Mouse (Mus musculus): ENCODE results near the gene Ptprcap. TPM values are rescaled to one million over a fixed set of nuclear protein-coding genes. Genes with fewer than 3 reads are reported as not detected.

The Ptprcap gene
- polyA plus RNA-seq, 1 experiment from 2014 or later, result 1.1 TPM

DNA sequence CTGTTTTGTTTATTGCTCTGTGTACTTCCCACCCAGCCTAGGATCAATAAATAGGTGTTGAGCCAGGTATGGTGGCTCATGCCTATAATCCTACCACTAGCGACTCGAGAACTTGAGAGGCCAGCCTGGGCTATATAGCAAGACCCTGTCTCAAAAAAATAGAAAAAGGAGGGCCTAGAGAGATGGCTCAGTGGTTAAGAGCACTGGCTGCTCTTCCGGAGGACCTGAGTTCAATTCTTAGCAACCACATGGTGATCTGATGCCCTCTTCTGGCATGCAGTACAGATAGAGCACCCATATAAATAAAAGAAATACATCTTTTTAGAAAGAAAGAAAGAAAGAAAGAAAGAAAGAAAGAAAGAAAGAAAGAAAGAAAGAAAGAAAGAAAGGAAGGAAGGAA lies 49.7 kb downstream of the Ptprcap start:
- Histone ChIP-seq H3K36me3 (peaks cover 23% of the 10 kb centered on the region), H3K9me3 (replicated peaks) (no peaks in the 10 kb centered on the region), H3K27me3 (replicated peaks) (peaks cover 16% of the 10 kb centered on the region), H3K4me2 (no peak overlapping the region), H3K4me3 (no peak overlapping the region), H3K27ac (ENCODE audit: poor library complexity, severe bottlenecking) (no peak overlapping the region), H3K4me1 (replicated peaks) (peaks cover 28% of the 10 kb centered on the region), H3K9ac (no peak overlapping the region)
- no peak for ATAC-seq (ENCODE audit: insufficient number of reproducible peaks, low FRiP score)
- 71% methylated on average over 3 of the region's 3 CpGs for WGBS

DNA sequence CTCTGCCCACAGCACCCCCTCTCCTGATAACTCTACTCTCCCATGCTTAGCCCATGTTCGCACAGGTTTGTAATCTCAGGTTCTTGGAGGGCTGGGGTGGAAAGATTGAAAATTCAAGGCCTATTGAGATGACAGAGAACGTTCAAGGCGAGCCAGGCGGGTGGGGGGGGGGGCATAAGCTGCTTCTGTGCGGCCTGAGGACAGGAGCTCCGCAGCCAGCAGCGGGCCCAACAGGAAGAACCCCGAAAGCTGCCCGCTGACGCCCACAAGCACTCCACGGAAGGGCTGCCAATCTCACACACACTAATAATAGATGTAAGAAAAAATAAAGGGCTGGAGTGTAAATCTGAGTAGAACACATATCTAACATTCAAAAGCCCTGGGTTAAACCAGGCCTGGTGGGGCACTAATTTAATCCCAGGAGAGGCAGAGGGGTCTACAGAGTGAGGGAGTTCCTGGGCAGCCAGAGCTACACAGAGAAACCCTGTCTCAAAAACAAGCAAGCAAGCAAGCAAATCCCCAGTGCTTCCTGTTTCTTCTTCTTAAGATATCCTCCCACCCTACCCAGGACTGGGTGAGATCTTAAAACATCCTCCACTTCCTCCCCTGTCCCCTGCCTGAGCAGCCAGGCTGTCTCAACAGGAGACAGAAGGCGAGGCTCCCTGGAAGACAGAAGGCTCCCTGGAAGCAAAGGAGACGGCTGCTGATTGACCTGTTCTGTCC lies 50.4 kb downstream of the Ptprcap start:
- peaks cover 28% of the 10 kb centered on the region for H3K4me1 ChIP-seq (replicated peaks)
- no peaks in the 10 kb centered on the region for H3K9me3 ChIP-seq (replicated peaks)
- no peak for ATAC-seq (ENCODE audit: insufficient number of reproducible peaks, low FRiP score)
- H3K9ac ChIP-seq, result no peak overlapping the region
- no peak overlapping the region for H3K4me3 ChIP-seq
- H3K36me3 ChIP-seq, result peaks cover 17% of the 10 kb centered on the region
- no peak overlapping the region; the same call in 1 of the 2 replicates for H3K27ac ChIP-seq (ENCODE audit: poor library complexity, severe bottlenecking)
- 53% methylated on average over 13 of the region's 13 CpGs for WGBS
- no peak overlapping the region for H3K4me2 ChIP-seq
- peaks cover 17% of the 10 kb centered on the region for H3K27me3 ChIP-seq (replicated peaks)

DNA sequence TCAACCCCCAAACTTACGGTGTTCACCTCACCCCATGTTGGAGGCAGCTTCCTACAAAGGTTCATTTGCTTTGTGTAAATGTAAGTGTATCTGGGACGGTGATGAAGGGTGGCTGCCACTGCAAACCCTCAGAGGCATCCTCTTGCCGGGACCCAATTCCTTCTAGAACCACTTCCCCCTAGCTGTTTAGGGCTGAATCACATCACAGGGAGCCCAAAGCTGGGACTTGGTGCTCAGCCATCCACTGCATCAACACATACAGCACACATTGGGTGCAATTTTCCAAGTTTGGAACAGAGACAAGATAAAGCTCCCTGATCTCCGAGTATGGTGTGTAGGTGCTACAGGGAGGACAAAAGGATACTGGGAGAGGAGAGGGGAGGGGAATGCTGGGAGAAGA lies 51.5 kb downstream of the Ptprcap start:
- no peak overlapping the region for H3K4me3 ChIP-seq
- WGBS, result 46% methylated on average over 4 of the region's 4 CpGs
- H3K9ac ChIP-seq, result no peak overlapping the region
- H3K4me2 ChIP-seq, result no peak overlapping the region
- peaks cover 23% of the 10 kb centered on the region for H3K27me3 ChIP-seq (replicated peaks)
- H3K9me3 ChIP-seq (replicated peaks), result no peaks in the 10 kb centered on the region
- no peak for ATAC-seq (ENCODE audit: insufficient number of reproducible peaks, low FRiP score)
- H3K36me3 ChIP-seq, result peaks cover 7% of the 10 kb centered on the region
- H3K4me1 ChIP-seq (replicated peaks), result peaks cover 26% of the 10 kb centered on the region
- H3K27ac ChIP-seq (ENCODE audit: poor library complexity, severe bottlenecking), result no peak overlapping the region

Other genes starting within 250 kb of the Ptprcap start
- 22.3 and 26.1 TPM in 2 replicates for gene Tcirg1, start 246.5 kb upstream of the Ptprcap start, polyA plus RNA-seq (2016; fragmentation: Nextera tagmentation; extraction: Ambion mirVana)
- gene Ndufs8, start 240.8 kb upstream of the Ptprcap start, polyA plus RNA-seq (2016; fragmentation: Nextera tagmentation; extraction: Ambion mirVana), result 298 and 324 TPM in 2 replicates
- 2.0 and 2.3 TPM in 2 replicates for gene Aldh3b1, start 223.8 kb upstream of the Ptprcap start, polyA plus RNA-seq (2016; fragmentation: Nextera tagmentation; extraction: Ambion mirVana)
- gene Unc93b1, start 218.4 kb upstream of the Ptprcap start, polyA plus RNA-seq (2016; fragmentation: Nextera tagmentation; extraction: Ambion mirVana), result 7.8 and 8.9 TPM in 2 replicates
- not detected in 2 replicates for gene Aldh3b3, start 195.0 kb upstream of the Ptprcap start, polyA plus RNA-seq (2016; fragmentation: Nextera tagmentation; extraction: Ambion mirVana)
- gene Aldh3b2, start 181.3 kb upstream of the Ptprcap start, polyA plus RNA-seq (2016; fragmentation: Nextera tagmentation; extraction: Ambion mirVana), result 0.40 and 0.86 TPM in 2 replicates
- gene Acy3, start 167.0 kb upstream of the Ptprcap start, polyA plus RNA-seq (2016; fragmentation: Nextera tagmentation; extraction: Ambion mirVana), result 9.3 and 9.5 TPM in 2 replicates
- gene Tbx10, start 160.9 kb upstream of the Ptprcap start, polyA plus RNA-seq (2016; fragmentation: Nextera tagmentation; extraction: Ambion mirVana), result not detected in 2 replicates
- 41.0 and 44.7 TPM in 2 replicates for gene Nudt8, start 153.0 kb upstream of the Ptprcap start, polyA plus RNA-seq (2016; fragmentation: Nextera tagmentation; extraction: Ambion mirVana)
- 4.2 and 4.6 TPM in 2 replicates for gene Gm49405, start 153.0 kb upstream of the Ptprcap start, polyA plus RNA-seq (2016; fragmentation: Nextera tagmentation; extraction: Ambion mirVana)
- gene Doc2g, start 150.3 kb upstream of the Ptprcap start, polyA plus RNA-seq (2016; fragmentation: Nextera tagmentation; extraction: Ambion mirVana), result 74.6 and 84.9 TPM in 2 replicates
- gene Ndufv1, start 140.8 kb upstream of the Ptprcap start, polyA plus RNA-seq (2016; fragmentation: Nextera tagmentation; extraction: Ambion mirVana), result 402 and 417 TPM in 2 replicates
- 346 and 369 TPM in 2 replicates for gene Gstp1, start 115.6 kb upstream of the Ptprcap start, polyA plus RNA-seq (2016; fragmentation: Nextera tagmentation; extraction: Ambion mirVana)
- 3.6 and 7.1 TPM in 2 replicates for gene Gstp2, start 107.6 kb upstream of the Ptprcap start, polyA plus RNA-seq (2016; fragmentation: Nextera tagmentation; extraction: Ambion mirVana)
- 0.69 TPM in 1 of 2 replicates, not detected in the other for gene Gstp3, start 94.0 kb upstream of the Ptprcap start, polyA plus RNA-seq (2016; fragmentation: Nextera tagmentation; extraction: Ambion mirVana)
- gene Cabp2, start 72.0 kb upstream of the Ptprcap start, polyA plus RNA-seq (2016; fragmentation: Nextera tagmentation; extraction: Ambion mirVana), result not detected in 2 replicates
- 54.4 and 57.6 TPM in 2 replicates for gene Cdk2ap2, start 56.4 kb upstream of the Ptprcap start, polyA plus RNA-seq (2016; fragmentation: Nextera tagmentation; extraction: Ambion mirVana)
- gene Pitpnm1, start 53.6 kb upstream of the Ptprcap start, polyA plus RNA-seq (2016; fragmentation: Nextera tagmentation; extraction: Ambion mirVana), result 23.3 and 23.5 TPM in 2 replicates
- gene Aip, start 27.7 kb upstream of the Ptprcap start, polyA plus RNA-seq (2016; fragmentation: Nextera tagmentation; extraction: Ambion mirVana), result 80.4 and 82.6 TPM in 2 replicates
- not detected in 2 replicates for gene Gpr152, start 13.8 kb upstream of the Ptprcap start, polyA plus RNA-seq (2016; fragmentation: Nextera tagmentation; extraction: Ambion mirVana)
- gene Cabp4, start 9.6 kb upstream of the Ptprcap start, polyA plus RNA-seq (2016; fragmentation: Nextera tagmentation; extraction: Ambion mirVana), result 0.13 TPM in 1 of 2 replicates, not detected in the other
- 115 and 122 TPM in 2 replicates for gene Coro1b, start 5.0 kb upstream of the Ptprcap start, polyA plus RNA-seq (2016; fragmentation: Nextera tagmentation; extraction: Ambion mirVana)
- 52.9 and 55.7 TPM in 2 replicates for gene Rps6kb2, start 9.8 kb downstream of the Ptprcap start, polyA plus RNA-seq (2016; fragmentation: Nextera tagmentation; extraction: Ambion mirVana)
- 2.5 and 3.6 TPM in 2 replicates for gene Carns1, start 21.9 kb downstream of the Ptprcap start, polyA plus RNA-seq (2016; fragmentation: Nextera tagmentation; extraction: Ambion mirVana)
- 1.5 and 1.6 TPM in 2 replicates for gene Tbc1d10c, start 37.7 kb downstream of the Ptprcap start, polyA plus RNA-seq (2016; fragmentation: Nextera tagmentation; extraction: Ambion mirVana)
- gene Ppp1ca, start 38.5 kb downstream of the Ptprcap start, polyA plus RNA-seq (2016; fragmentation: Nextera tagmentation; extraction: Ambion mirVana), result 627 and 649 TPM in 2 replicates
- 22.6 and 23.1 TPM in 2 replicates for gene Rad9a, start 48.1 kb downstream of the Ptprcap start, polyA plus RNA-seq (2016; fragmentation: Nextera tagmentation; extraction: Ambion mirVana)
- gene Clcf1, start 60.6 kb downstream of the Ptprcap start, polyA plus RNA-seq (2016; fragmentation: Nextera tagmentation; extraction: Ambion mirVana), result 1.3 and 1.4 TPM in 2 replicates
- not detected in 2 replicates for gene AC109138.7, start 60.8 kb downstream of the Ptprcap start, polyA plus RNA-seq (2016; fragmentation: Nextera tagmentation; extraction: Ambion mirVana)
- gene Pold4, start 78.3 kb downstream of the Ptprcap start, polyA plus RNA-seq (2016; fragmentation: Nextera tagmentation; extraction: Ambion mirVana), result 16.6 and 19.4 TPM in 2 replicates
- gene Ssh3, start 115.6 kb downstream of the Ptprcap start, polyA plus RNA-seq (2016; fragmentation: Nextera tagmentation; extraction: Ambion mirVana), result 4.5 and 4.7 TPM in 2 replicates
- 1.6 and 2.0 TPM in 2 replicates for gene Ankrd13d, start 129.5 kb downstream of the Ptprcap start, polyA plus RNA-seq (2016; fragmentation: Nextera tagmentation; extraction: Ambion mirVana)
- 12.6 and 15.6 TPM in 2 replicates for gene Grk2, start 152.6 kb downstream of the Ptprcap start, polyA plus RNA-seq (2016; fragmentation: Nextera tagmentation; extraction: Ambion mirVana)
- gene Kdm2a, start 244.7 kb downstream of the Ptprcap start, polyA plus RNA-seq (2016; fragmentation: Nextera tagmentation; extraction: Ambion mirVana), result 50.9 and 57.7 TPM in 2 replicates